Mouse (Mus musculus) MEL (cell line): ENCODE data around the gene Hfe.

Experiments
- BHLHE40 ChIP-seq: IDR thresholded peaks from 2 replicates; pipeline ENCODE4 v1.6.1; 2012; ENCODE audit warnings: low read depth, mild to moderate bottlenecking, inconsistent platforms, low read length, improper control_type of control experiment, borderline replicate concordance
- CHD2 ChIP-seq: IDR thresholded peaks from 2 replicates; pipeline ENCODE4 v1.6.1; 2011; ENCODE audit warnings: low read length, improper control_type of control experiment
- CTCF ChIP-seq, 3 experiments: IDR thresholded peaks in 2 of 3; conservative IDR thresholded peaks in 1 of 3; 2 replicates each; pipeline ENCODE4 v1.5.1; 2011 to 2012; ENCODE audit warnings: low read length in 3 of 3, low read depth in 2 of 3, mild to moderate bottlenecking in 2 of 3, improper control_type of control experiment in 1 of 3, inconsistent platforms in 1 of 3, mixed read lengths in 1 of 3, moderate library complexity in 1 of 3; ENCODE audit not compliant: control insufficient read depth in 1 of 3, insufficient read depth in 1 of 3, poor library complexity in 1 of 3, severe bottlenecking in 1 of 3
- E2F4 ChIP-seq: IDR thresholded peaks from 2 replicates; pipeline ENCODE4 v1.6.1; 2011; ENCODE audit warnings: low read depth, low read length, improper control_type of control experiment, borderline replicate concordance
- ETS1 ChIP-seq: IDR thresholded peaks from 2 replicates; pipeline ENCODE4 v1.6.1; 2012; ENCODE audit warnings: low read depth, mild to moderate bottlenecking, inconsistent platforms, low read length, improper control_type of control experiment, moderate library complexity
- NRF1 ChIP-seq: IDR thresholded peaks from 2 replicates; pipeline ENCODE4 v1.6.1; 2014; ENCODE audit warnings: low read depth, mild to moderate bottlenecking, inconsistent platforms, low read length, improper control_type of control experiment, moderate library complexity; ENCODE audit not compliant: poor library complexity, insufficient read depth, severe bottlenecking

GRCm38 (mm10) chr13:23753314-23754078 lies 42.8 kb upstream of the Hfe start:
- TF ChIP-seq CTCF (IDR thresholded peaks at IDR 0.05 in 2 of 3, conservative IDR thresholded peaks at IDR 0.05 in 1 of 3; ENCODE audit: control insufficient read depth in 1 of 3, insufficient read depth in 1 of 3, low read depth in 2 of 3, low read length in 3 of 3, poor library complexity in 1 of 3, severe bottlenecking in 1 of 3) (no peak), ETS1 (no peak), E2F4 (no peak), BHLHE40 (no peak), CHD2 (no peak), NRF1 (no peak)
